Mouse (Mus musculus): ENCODE measurements around the gene Kdm2b. TPM values are rescaled to one million over a fixed set of nuclear protein-coding genes. Genes with fewer than 3 reads are reported as not detected.
"Not testable (repeated sequence)": the region's sequence is repeated elsewhere in the genome, so short reads cannot be mapped to it uniquely, and the experiment has no call there.

Gene Kdm2b
- polyA plus RNA-seq, 1 experiment from 2014 or later: 33.2 TPM

GRCm38 (mm10) chr5:122987211-122988020, 2.2 kb downstream of the Kdm2b start:
- H3K9me3 ChIP-seq (replicated peaks; ENCODE audit: control insufficient read depth, low read length): no peaks in the 10 kb centered on the region
- peak overlapping the region; percentile 74 for H3K4me3 ChIP-seq (replicated peaks; ENCODE audit: low read length)
- H3K36me3 ChIP-seq (ENCODE audit: control insufficient read depth, insufficient read depth, low read length): no peaks in the 10 kb centered on the region
- peaks cover 22% of the 10 kb centered on the region for H3K4me1 ChIP-seq (ENCODE audit: control insufficient read depth, insufficient read depth, low read length)
- H3K27ac ChIP-seq (ENCODE audit: low read length): peak overlapping the region; percentile 32; the same call in 1 of the 2 replicates
- no peaks in the 10 kb centered on the region for H3K27me3 ChIP-seq (ENCODE audit: control insufficient read depth, insufficient read depth, low read length)
- 7% methylated on average over 39 of the region's 39 CpGs for WGBS
- H3K9ac ChIP-seq (ENCODE audit: low read length): peak overlapping the region; percentile 87
- peak overlapping the region; percentile 99 for H3K4me2 ChIP-seq (ENCODE audit: low read depth, low read length)
- peak; percentile 37; the same call in 1 of the 2 replicates for ATAC-seq (ENCODE audit: insufficient read depth, low FRiP score)

GRCm38 (mm10) chr5:122986091-122986493, 3.5 kb downstream of the Kdm2b start:
- Histone ChIP-seq H3K27me3 (ENCODE audit: control insufficient read depth, insufficient read depth, low read length) (no peaks in the 10 kb centered on the region), H3K4me1 (ENCODE audit: control insufficient read depth, insufficient read depth, low read length) (peaks cover 22% of the 10 kb centered on the region), H3K9me3 (replicated peaks; ENCODE audit: control insufficient read depth, low read length) (no peaks in the 10 kb centered on the region), H3K4me2 (ENCODE audit: low read depth, low read length) (no peak overlapping the region), H3K27ac (ENCODE audit: low read length) (0 out of 2 replicates have a peak overlapping the region, but pooled peaks have one; percentile 38), H3K36me3 (ENCODE audit: control insufficient read depth, insufficient read depth, low read length) (no peaks in the 10 kb centered on the region), H3K4me3 (replicated peaks; ENCODE audit: low read length) (no peak overlapping the region), H3K9ac (ENCODE audit: low read length) (no peak overlapping the region)
- 59% methylated on average over 8 of the region's 8 CpGs for WGBS
- no peak for ATAC-seq (ENCODE audit: insufficient read depth, low FRiP score)

- no peak overlapping the region for H3K4me2 ChIP-seq (ENCODE audit: low read depth, low read length)
- no peak for ATAC-seq (ENCODE audit: insufficient read depth, low FRiP score)
- H3K4me3 ChIP-seq (replicated peaks; ENCODE audit: low read length): no peak overlapping the region
- WGBS: 80% methylated on average over 3 of the region's 3 CpGs
- H3K9me3 ChIP-seq (replicated peaks; ENCODE audit: control insufficient read depth, low read length): no peaks in the 10 kb centered on the region
- peaks cover 20% of the 10 kb centered on the region for H3K4me1 ChIP-seq (ENCODE audit: control insufficient read depth, insufficient read depth, low read length)
- no peak overlapping the region for H3K27ac ChIP-seq (ENCODE audit: low read length)
- H3K36me3 ChIP-seq (ENCODE audit: control insufficient read depth, insufficient read depth, low read length): no peaks in the 10 kb centered on the region
- no peaks in the 10 kb centered on the region for H3K27me3 ChIP-seq (ENCODE audit: control insufficient read depth, insufficient read depth, low read length)
- H3K9ac ChIP-seq (ENCODE audit: low read length): no peak overlapping the region
Measured at GRCm38 (mm10) chr5:122985276-122985675, 4.3 kb downstream of the Kdm2b start.

- no peak overlapping the region for H3K4me2 ChIP-seq (ENCODE audit: low read depth, low read length)
- H3K36me3 ChIP-seq (ENCODE audit: control insufficient read depth, insufficient read depth, low read length): no peaks in the 10 kb centered on the region
- 88% methylated on average over 5 of the region's 5 CpGs for WGBS
- ATAC-seq (ENCODE audit: insufficient read depth, low FRiP score): no peak
- no peak overlapping the region for H3K9ac ChIP-seq (ENCODE audit: low read length)
- H3K27me3 ChIP-seq (ENCODE audit: control insufficient read depth, insufficient read depth, low read length): no peaks in the 10 kb centered on the region
- no peak overlapping the region for H3K27ac ChIP-seq (ENCODE audit: low read length)
- no peak overlapping the region for H3K4me3 ChIP-seq (replicated peaks; ENCODE audit: low read length)
- H3K9me3 ChIP-seq (replicated peaks; ENCODE audit: control insufficient read depth, low read length): no peaks in the 10 kb centered on the region
- H3K4me1 ChIP-seq (ENCODE audit: control insufficient read depth, insufficient read depth, low read length): peaks cover 16% of the 10 kb centered on the region
Measured at GRCm38 (mm10) chr5:122984483-122984882, 5.1 kb downstream of the Kdm2b start.

- Histone ChIP-seq H3K4me1 (ENCODE audit: control insufficient read depth, insufficient read depth, low read length) (no peaks in the 10 kb centered on the region), H3K9me3 (replicated peaks; ENCODE audit: control insufficient read depth, low read length) (no peaks in the 10 kb centered on the region), H3K36me3 (ENCODE audit: control insufficient read depth, insufficient read depth, low read length) (no peaks in the 10 kb centered on the region), H3K27ac (ENCODE audit: low read length) (no peak overlapping the region), H3K27me3 (ENCODE audit: control insufficient read depth, insufficient read depth, low read length) (no peaks in the 10 kb centered on the region), H3K9ac (ENCODE audit: low read length) (no peak overlapping the region), H3K4me2 (ENCODE audit: low read depth, low read length) (no peak overlapping the region), H3K4me3 (replicated peaks; ENCODE audit: low read length) (no peak overlapping the region)
- 76% methylated on average over 8 of the region's 8 CpGs for WGBS
- ATAC-seq (ENCODE audit: insufficient read depth, low FRiP score): no peak
Measured at GRCm38 (mm10) chr5:122978970-122979369, 10.7 kb downstream of the Kdm2b start.

GRCm38 (mm10) chr5:122974701-122975100, 14.9 kb downstream of the Kdm2b start:
- WGBS: 90% methylated on average over 4 of the region's 4 CpGs
- not testable (repeated sequence) for H3K4me3 ChIP-seq (replicated peaks; ENCODE audit: low read length); H3K9ac ChIP-seq (ENCODE audit: low read length); H3K27ac ChIP-seq (ENCODE audit: low read length); H3K4me2 ChIP-seq (ENCODE audit: low read depth, low read length); H3K27me3 ChIP-seq (ENCODE audit: control insufficient read depth, insufficient read depth, low read length); H3K36me3 ChIP-seq (ENCODE audit: control insufficient read depth, insufficient read depth, low read length); ATAC-seq (ENCODE audit: insufficient read depth, low FRiP score); H3K4me1 ChIP-seq (ENCODE audit: control insufficient read depth, insufficient read depth, low read length); H3K9me3 ChIP-seq (replicated peaks; ENCODE audit: control insufficient read depth, low read length)

GRCm38 (mm10) chr5:122972116-122972515, 17.5 kb downstream of the Kdm2b start:
- 81% methylated on average over 9 of the region's 9 CpGs for WGBS
- Histone ChIP-seq H3K27ac (ENCODE audit: low read length) (no peak overlapping the region), H3K9me3 (replicated peaks; ENCODE audit: control insufficient read depth, low read length) (no peaks in the 10 kb centered on the region), H3K36me3 (ENCODE audit: control insufficient read depth, insufficient read depth, low read length) (no peaks in the 10 kb centered on the region), H3K4me3 (replicated peaks; ENCODE audit: low read length) (no peak overlapping the region), H3K4me2 (ENCODE audit: low read depth, low read length) (no peak overlapping the region), H3K27me3 (ENCODE audit: control insufficient read depth, insufficient read depth, low read length) (no peaks in the 10 kb centered on the region), H3K4me1 (ENCODE audit: control insufficient read depth, insufficient read depth, low read length) (no peaks in the 10 kb centered on the region; the same call in 1 of the 2 replicates), H3K9ac (ENCODE audit: low read length) (no peak overlapping the region)
- no peak for ATAC-seq (ENCODE audit: insufficient read depth, low FRiP score)

GRCm38 (mm10) chr5:122971438-122971837, 18.2 kb downstream of the Kdm2b start:
- Histone ChIP-seq H3K9ac (ENCODE audit: low read length) (no peak overlapping the region), H3K27me3 (ENCODE audit: control insufficient read depth, insufficient read depth, low read length) (no peaks in the 10 kb centered on the region), H3K27ac (ENCODE audit: low read length) (no peak overlapping the region), H3K9me3 (replicated peaks; ENCODE audit: control insufficient read depth, low read length) (no peaks in the 10 kb centered on the region), H3K36me3 (ENCODE audit: control insufficient read depth, insufficient read depth, low read length) (no peaks in the 10 kb centered on the region), H3K4me2 (ENCODE audit: low read depth, low read length) (no peak overlapping the region), H3K4me3 (replicated peaks; ENCODE audit: low read length) (no peak overlapping the region), H3K4me1 (ENCODE audit: control insufficient read depth, insufficient read depth, low read length) (no peaks in the 10 kb centered on the region; the same call in 1 of the 2 replicates)
- no peak for ATAC-seq (ENCODE audit: insufficient read depth, low FRiP score)
- WGBS: 86% methylated on average over 4 of the region's 4 CpGs

GRCm38 (mm10) chr5:122970056-122970455, 19.6 kb downstream of the Kdm2b start:
- Histone ChIP-seq H3K9me3 (replicated peaks; ENCODE audit: control insufficient read depth, low read length) (no peaks in the 10 kb centered on the region), H3K9ac (ENCODE audit: low read length) (no peak overlapping the region), H3K4me2 (ENCODE audit: low read depth, low read length) (no peak overlapping the region), H3K27me3 (ENCODE audit: control insufficient read depth, insufficient read depth, low read length) (no peaks in the 10 kb centered on the region), H3K4me1 (ENCODE audit: control insufficient read depth, insufficient read depth, low read length) (no peaks in the 10 kb centered on the region; the same call in 1 of the 2 replicates), H3K27ac (ENCODE audit: low read length) (no peak overlapping the region), H3K4me3 (replicated peaks; ENCODE audit: low read length) (no peak overlapping the region), H3K36me3 (ENCODE audit: control insufficient read depth, insufficient read depth, low read length) (no peaks in the 10 kb centered on the region)
- ATAC-seq (ENCODE audit: insufficient read depth, low FRiP score): no peak
- 66% methylated on average over 5 of the region's 5 CpGs for WGBS
